Mouse (Mus musculus) adrenal gland, postnatal 36 days (tissue): ENCODE measurements around the gene Iqca. TPM values are rescaled to one million over a fixed set of nuclear protein-coding genes. Genes with fewer than 3 reads are reported as not detected.

Source experiments
- DNase-seq, 2 experiments: peaks; one replicate each; pipeline ENCODE4 v3.0.0; 2021; ENCODE audit warnings: mixed read lengths in 1 of 2
- total RNA-seq, 2 experiments: library from RNA; stranded (reverse); gene quantifications; 2 replicates each; pipeline ENCODE4 v1.2.3; 2021

Iqca gene
- total RNA-seq, 2 experiments from 2014 or later: not detected

GRCm38 (mm10) chr1:90132402-90132801 lies 20.8 kb downstream of the Iqca start:
- DNase-seq: no peak

GRCm38 (mm10) chr1:90131982-90132381 lies 21.2 kb downstream of the Iqca start:
- DNase-seq: no peak

- DNase-seq: no peak
Measured at GRCm38 (mm10) chr1:90124561-90124960, 28.6 kb downstream of the Iqca start.

- DNase-seq: no peak
Measured at GRCm38 (mm10) chr1:90120706-90121105, 32.5 kb downstream of the Iqca start.

- DNase-seq: no peak
Measured at GRCm38 (mm10) chr1:90119214-90119613, 34.0 kb downstream of the Iqca start.

GRCm38 (mm10) chr1:90117207-90117606 lies 36.0 kb downstream of the Iqca start:
- no peak for DNase-seq

GRCm38 (mm10) chr1:90114586-90114985 lies 38.6 kb downstream of the Iqca start:
- DNase-seq: no peak

- no peak for DNase-seq
Measured at GRCm38 (mm10) chr1:90113655-90114244, 39.5 kb downstream of the Iqca start.

GRCm38 (mm10) chr1:90112669-90113068 lies 40.5 kb downstream of the Iqca start:
- DNase-seq: no peak

- DNase-seq: no peak
Measured at GRCm38 (mm10) chr1:90111198-90111839, 41.9 kb downstream of the Iqca start.

GRCm38 (mm10) chr1:90103896-90104487 lies 49.2 kb downstream of the Iqca start:
- no peak for DNase-seq

- no peak for DNase-seq
Measured at GRCm38 (mm10) chr1:90100360-90101232, 52.6 kb downstream of the Iqca start.

GRCm38 (mm10) chr1:90092816-90093493 lies 60.2 kb downstream of the Iqca start:
- peak in 1 of 2 experiments; percentile 5 for DNase-seq

- no peak for DNase-seq
Measured at GRCm38 (mm10) chr1:90088192-90088990, 64.8 kb downstream of the Iqca start.

GRCm38 (mm10) chr1:90086461-90086860 lies 66.7 kb downstream of the Iqca start:
- no peak for DNase-seq

- DNase-seq: no peak
Measured at GRCm38 (mm10) chr1:90085526-90086157, 67.6 kb downstream of the Iqca start.

- DNase-seq: no peak
Measured at GRCm38 (mm10) chr1:90076291-90076690, 76.9 kb downstream of the Iqca start.

GRCm38 (mm10) chr1:90074779-90075178 lies 78.4 kb downstream of the Iqca start:
- no peak for DNase-seq

GRCm38 (mm10) chr1:90071812-90072580 lies 81.2 kb downstream of the Iqca start:
- no peak for DNase-seq

GRCm38 (mm10) chr1:90060599-90060998 lies 92.6 kb downstream of the Iqca start:
- DNase-seq: peak; percentile 49 to 58
